Mouse (Mus musculus) subcutaneous adipose tissue, adult 2 months (tissue): Measurements from ENCODE around the gene Ctrl. TPM values are rescaled to one million over a fixed set of nuclear protein-coding genes. Genes with fewer than 3 reads are reported as not detected.

Source experiments
- polyA plus RNA-seq: library from polyadenylated mRNA; depleted of rRNA; stranded (reverse); fragments of >200 nt; gene quantifications from 2 replicates; pipeline ENCODE4 v1.2.3, GENCODE M21; 2012; ENCODE audit warnings: low replicate concordance; rRNA removed

Gene Ctrl
- polyA plus RNA-seq, result 2.2 and 4.2 TPM in 2 replicates

DNA sequence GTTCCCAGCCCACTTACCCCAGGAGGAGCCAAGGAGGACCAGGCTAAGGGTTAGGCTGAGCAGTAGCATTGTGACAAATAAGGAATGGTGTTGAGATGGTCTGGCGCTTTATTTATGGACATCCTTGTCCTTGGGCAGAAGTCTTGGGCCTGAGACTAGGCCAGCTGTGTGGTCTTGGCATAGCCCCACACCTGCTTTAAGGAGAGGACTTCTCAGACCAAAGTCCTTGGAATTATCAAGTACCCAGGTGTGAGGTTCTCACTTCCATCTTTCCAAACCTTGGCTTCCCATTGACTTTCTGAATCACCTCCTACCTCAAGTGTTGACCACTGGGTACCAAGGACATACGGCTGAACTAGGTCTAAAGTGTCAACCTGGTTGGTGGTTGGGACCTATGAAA is at the start of gene Ctrl:
TSS of gene Ctrl (minus strand) at position 101 of the 400 bp plus-strand sequence.

GRCm38 (mm10) chr8:105979325-105979724 is 45.7 kb upstream of the Ctrl start, which contains the start of gene Dpep3:
Gene Dpep3, minus strand, starts transcription at chr8:105979429.

DNA sequence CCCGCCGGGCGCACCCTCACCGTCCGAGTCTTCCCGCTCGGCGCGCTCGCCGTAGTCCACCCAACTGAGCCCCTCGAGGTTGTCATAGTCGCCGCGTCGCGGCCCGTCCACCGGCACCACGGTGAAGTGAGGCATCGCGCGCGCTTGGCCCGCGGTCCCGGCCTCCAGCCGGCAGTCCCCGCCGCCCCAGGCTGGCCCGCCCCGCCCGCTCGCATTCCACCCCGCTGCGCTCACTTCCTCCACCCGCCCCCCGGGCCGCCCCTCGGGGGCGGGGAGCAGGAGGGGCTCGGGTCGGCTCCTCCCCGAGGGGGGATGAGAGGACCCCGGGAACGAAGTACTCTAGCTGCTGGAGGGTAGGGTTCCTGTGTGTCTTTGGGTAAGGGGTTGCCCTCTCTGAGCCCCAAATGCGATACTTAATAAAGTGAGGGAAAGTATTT is 32.3 kb upstream of the Ctrl start, which contains the start of gene Slc12a4:
TSS of gene Slc12a4 (minus strand) at position 193 of the 437 bp plus-strand sequence.

GRCm38 (mm10) chr8:105943321-105943739 is 9.7 kb upstream of the Ctrl start, which contains the start of gene Lcat:
Gene Lcat, minus strand, starts transcription at chr8:105943382.

DNA sequence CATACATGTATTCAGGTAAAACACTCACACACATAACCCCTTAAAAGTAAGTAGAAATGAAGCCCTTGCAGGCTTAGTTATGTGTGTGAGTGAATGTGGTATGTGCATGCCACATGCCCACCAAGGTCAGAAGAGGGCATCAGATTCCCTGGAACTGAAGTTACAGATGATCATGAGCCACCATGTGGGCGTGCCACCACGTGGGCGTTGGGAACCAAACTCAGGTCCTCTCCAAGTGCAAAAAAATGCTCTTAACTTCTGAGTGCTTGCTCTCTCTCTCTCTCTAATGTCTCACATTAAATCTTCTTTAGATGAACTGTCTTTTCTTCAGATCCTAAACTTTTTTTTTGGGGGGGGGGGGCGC is 4.6 kb upstream of the Ctrl start, which contains the start of gene Psmb10:
TSS of gene Psmb10 (minus strand) at position 139 of the 364 bp plus-strand sequence.

DNA sequence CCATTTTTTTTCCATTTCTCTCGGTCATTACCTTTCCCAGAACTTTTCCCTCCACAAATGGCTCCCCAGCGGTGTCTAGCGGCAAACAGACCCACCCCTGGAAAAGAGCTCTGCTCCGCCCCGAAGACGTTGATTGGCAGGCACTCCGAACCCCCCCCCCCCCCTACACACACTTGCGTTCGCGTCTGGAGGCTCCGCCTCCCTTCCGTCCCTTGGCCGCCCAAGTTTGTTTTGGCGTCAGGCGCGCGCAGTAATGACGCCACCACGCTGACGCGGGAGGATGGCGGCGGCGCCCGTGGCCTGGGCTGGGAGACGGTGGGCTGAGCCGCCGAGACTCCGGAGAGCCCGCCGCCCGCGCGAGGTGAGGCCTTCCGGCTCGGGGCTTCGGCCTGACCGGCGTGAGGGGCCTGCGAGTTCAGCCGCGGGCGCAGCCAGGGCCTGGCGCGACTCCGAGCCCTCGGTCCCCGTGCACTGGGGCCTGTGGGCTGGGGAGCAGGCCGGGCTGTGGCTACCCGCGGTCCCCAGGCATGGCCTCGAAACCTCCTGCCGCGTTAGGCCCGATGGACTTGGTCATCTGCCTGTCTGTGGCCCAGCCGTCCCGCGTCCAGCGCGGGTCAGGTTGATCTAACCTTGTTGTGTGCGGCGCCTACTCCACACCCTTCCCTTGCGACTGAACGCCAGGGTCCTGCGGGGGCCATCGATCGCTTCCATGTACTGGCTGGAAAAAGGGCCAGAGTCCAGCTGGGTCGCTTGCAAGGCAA is 33.3 kb downstream of the Ctrl start, which contains the start of gene Pskh1:
TSS of gene Pskh1 (plus strand) at position 262 of the 761 bp plus-strand sequence.

GRCm38 (mm10) chr8:105893339-105893738 is 40.3 kb downstream of the Ctrl start, which contains the start of gene Nrn1l:
Gene Nrn1l, plus strand, starts transcription at chr8:105893567.

Other genes with a start within 250 kb of the Ctrl start
- gene Carmil2, start 247.6 kb downstream of the Ctrl start, polyA plus RNA-seq, result 1.2 and 1.5 TPM in 2 replicates
- gene Acd, start 232.8 kb downstream of the Ctrl start, polyA plus RNA-seq, result 39.9 and 48.6 TPM in 2 replicates
- 25.6 and 26.0 TPM in 2 replicates for gene Pard6a, start 232.7 kb downstream of the Ctrl start, polyA plus RNA-seq
- gene 4933405L10Rik, start 226.2 kb downstream of the Ctrl start, polyA plus RNA-seq, result 0.10 TPM in 1 of 2 replicates, not detected in the other
- 5.7 and 12.8 TPM in 2 replicates for gene Enkd1, start 225.7 kb downstream of the Ctrl start, polyA plus RNA-seq
- 7.7 and 10.0 TPM in 2 replicates for gene Gfod2, start 175.2 kb downstream of the Ctrl start, polyA plus RNA-seq
- gene Ranbp10, start 106.5 kb downstream of the Ctrl start, polyA plus RNA-seq, result 26.6 and 31.6 TPM in 2 replicates
- 0.05 TPM in 1 of 2 replicates, not detected in the other for gene Tsnaxip1, start 106.1 kb downstream of the Ctrl start, polyA plus RNA-seq
- gene Cenpt, start 80.6 kb downstream of the Ctrl start, polyA plus RNA-seq, result 17.6 and 36.3 TPM in 2 replicates
- gene Thap11, start 78.7 kb downstream of the Ctrl start, polyA plus RNA-seq, result 39.9 and 66.8 TPM in 2 replicates
- 37.9 and 42.9 TPM in 2 replicates for gene Nutf2, start 73.3 kb downstream of the Ctrl start, polyA plus RNA-seq
- gene Edc4, start 53.0 kb downstream of the Ctrl start, polyA plus RNA-seq, result 45.4 and 85.8 TPM in 2 replicates
- 1.2 and 1.5 TPM in 2 replicates for gene Nrn1l, start 40.3 kb downstream of the Ctrl start, polyA plus RNA-seq
- 55.5 and 60.6 TPM in 2 replicates for gene Pskh1, start 33.4 kb downstream of the Ctrl start, polyA plus RNA-seq
- 152 and 154 TPM in 2 replicates for gene Psmb10, start 4.6 kb upstream of the Ctrl start, polyA plus RNA-seq
- gene Lcat, start 9.5 kb upstream of the Ctrl start, polyA plus RNA-seq, result 3.1 and 5.9 TPM in 2 replicates
- 68.7 and 121 TPM in 2 replicates for gene Slc12a4, start 32.2 kb upstream of the Ctrl start, polyA plus RNA-seq
- gene Dpep3, start 45.6 kb upstream of the Ctrl start, polyA plus RNA-seq, result 0.18 and 0.40 TPM in 2 replicates
- 15.8 and 20.1 TPM in 2 replicates for gene Dus2, start 57.5 kb upstream of the Ctrl start, polyA plus RNA-seq
- gene Dpep2nb, start 72.1 kb upstream of the Ctrl start, polyA plus RNA-seq, result not detected in 2 replicates
- 11.3 and 11.9 TPM in 2 replicates for gene Ddx28, start 78.0 kb upstream of the Ctrl start, polyA plus RNA-seq
- gene Nfatc3, start 125.0 kb upstream of the Ctrl start, polyA plus RNA-seq, result 29.9 and 36.2 TPM in 2 replicates
- gene Esrp2, start 203.1 kb upstream of the Ctrl start, polyA plus RNA-seq, result 0.06 and 12.4 TPM in 2 replicates
- gene Pla2g15, start 216.5 kb upstream of the Ctrl start, polyA plus RNA-seq, result 35.2 and 37.3 TPM in 2 replicates
- 35.1 and 36.9 TPM in 2 replicates for gene Slc7a6, start 235.0 kb upstream of the Ctrl start, polyA plus RNA-seq